Mouse (Mus musculus) neural tube, embryonic 11.5 days (tissue): ENCODE results near the gene Samd4b. TPM values are rescaled to one million over a fixed set of nuclear protein-coding genes. Genes with fewer than 3 reads are reported as not detected.
"Not testable (repeated sequence)": the region's sequence is repeated elsewhere in the genome, so short reads cannot be mapped to it uniquely, and the experiment has no call there.

Experiments
- ATAC-seq: fragments of 200-750 bp; cut with Nextera tagmentation; 2 replicates; pipeline ENCODE4 v1.8.0; 2017; ENCODE audit warnings: moderate number of reproducible peaks, mild to moderate bottlenecking, moderate TSS enrichment, moderate library complexity; ENCODE audit not compliant: insufficient read depth, low FRiP score, low TSS enrichment
- DNase-seq: peaks from one replicate; pipeline ENCODE4 v3.0.0-alpha.2; 2015; ENCODE audit warnings: low spot score
- H3K27ac ChIP-seq: fragments of 300-500 bp; sonication (generic); 2 replicates; pipeline ENCODE4 v1.5.1; 2014; ENCODE audit warnings: low read depth, mild to moderate bottlenecking, low read length
- H3K27me3 ChIP-seq: fragments of 300-500 bp; sonication (generic); 2 replicates; pipeline ENCODE4 v1.6.1; 2014; ENCODE audit warnings: mild to moderate bottlenecking, low read length, mixed read lengths; ENCODE audit not compliant: control insufficient read depth, insufficient read depth
- H3K36me3 ChIP-seq: fragments of 300-500 bp; sonication (generic); 2 replicates; pipeline ENCODE4 v1.6.1; 2014; ENCODE audit warnings: mild to moderate bottlenecking, low read length, moderate library complexity, mixed read lengths; ENCODE audit not compliant: control insufficient read depth, insufficient read depth
- H3K4me1 ChIP-seq: fragments of 300-500 bp; sonication (generic); 2 replicates; pipeline ENCODE4 v1.6.1; 2014; ENCODE audit warnings: low read length, mixed read lengths; ENCODE audit not compliant: control insufficient read depth, insufficient read depth
- H3K4me2 ChIP-seq: fragments of 300-500 bp; sonication (generic); 2 replicates; pipeline ENCODE4 v1.6.1; 2014; ENCODE audit warnings: low read depth, mild to moderate bottlenecking, moderate library complexity
- H3K4me3 ChIP-seq: fragments of 300-500 bp; sonication (generic); 2 replicates; pipeline ENCODE4 v1.5.1; 2014; ENCODE audit warnings: low read depth, low read length
- H3K9ac ChIP-seq: fragments of 300-500 bp; sonication (generic); 2 replicates; pipeline ENCODE4 v1.6.1; 2014; ENCODE audit warnings: mild to moderate bottlenecking, low read length
- H3K9me3 ChIP-seq: fragments of 300-500 bp; sonication (generic); 2 replicates; pipeline ENCODE4 v1.6.1; 2016; ENCODE audit warnings: low read length; ENCODE audit not compliant: control insufficient read depth
- WGBS: fragments of 180-500 bp; shearing (Covaris S2); extraction: QIAGEN DNeasy Blood & Tissue Kit; methylation state at CpG from one replicate; pipeline ENCODE4 v1.1.7; 2014; 5-methylcytosine and 5-hydroxymethylcytosine counted together
- polyA plus RNA-seq: library from polyadenylated mRNA; unstranded; fragments of >200 nt; fragmentation: Nextera tagmentation; extraction: Ambion mirVana; gene quantifications from 2 replicates; pipeline ENCODE4 v1.2.1, GENCODE M21; 2014

Samd4b gene
- polyA plus RNA-seq, 1 experiment from 2014 or later, result 37.8 TPM

DNA sequence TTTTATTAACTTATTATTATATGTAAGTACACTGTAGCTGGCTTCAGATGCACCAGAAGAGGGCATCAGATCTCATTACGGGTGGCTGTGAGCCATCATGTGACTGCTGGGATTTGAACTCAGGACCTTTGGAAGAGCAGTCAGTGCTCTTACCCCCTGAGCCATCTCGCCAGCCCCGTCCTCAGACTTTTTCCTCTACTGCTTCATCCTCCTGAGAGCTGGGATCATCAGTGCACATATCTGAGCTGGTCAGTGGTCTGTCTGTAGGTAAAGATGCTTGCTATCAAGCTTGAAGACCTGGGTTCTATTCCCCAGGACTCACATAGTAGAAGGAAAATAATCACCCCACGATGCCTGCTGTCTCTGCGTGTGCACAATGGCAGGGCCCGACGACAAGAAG lies 210.6 kb downstream of the Samd4b start:
- WGBS, result 93% methylated on average over 7 of the region's 7 CpGs
- not testable (repeated sequence) for H3K27me3 ChIP-seq, H3K9me3 ChIP-seq, H3K4me2 ChIP-seq, H3K27ac ChIP-seq, H3K4me3 ChIP-seq, ATAC-seq, H3K4me1 ChIP-seq, DNase-seq, H3K9ac ChIP-seq
- H3K36me3 ChIP-seq, result peaks cover 14% of the 10 kb centered on the region

- not testable (repeated sequence) for H3K4me1 ChIP-seq, H3K4me2 ChIP-seq, DNase-seq, H3K9me3 ChIP-seq, H3K9ac ChIP-seq, H3K27ac ChIP-seq, H3K27me3 ChIP-seq, H3K4me3 ChIP-seq, ATAC-seq
- H3K36me3 ChIP-seq, result peaks cover 14% of the 10 kb centered on the region
- WGBS, result 83% methylated on average over 6 of the region's 6 CpGs
Observed at GRCm38 (mm10) chr7:28386877-28387276, 211.1 kb downstream of the Samd4b start.

DNA sequence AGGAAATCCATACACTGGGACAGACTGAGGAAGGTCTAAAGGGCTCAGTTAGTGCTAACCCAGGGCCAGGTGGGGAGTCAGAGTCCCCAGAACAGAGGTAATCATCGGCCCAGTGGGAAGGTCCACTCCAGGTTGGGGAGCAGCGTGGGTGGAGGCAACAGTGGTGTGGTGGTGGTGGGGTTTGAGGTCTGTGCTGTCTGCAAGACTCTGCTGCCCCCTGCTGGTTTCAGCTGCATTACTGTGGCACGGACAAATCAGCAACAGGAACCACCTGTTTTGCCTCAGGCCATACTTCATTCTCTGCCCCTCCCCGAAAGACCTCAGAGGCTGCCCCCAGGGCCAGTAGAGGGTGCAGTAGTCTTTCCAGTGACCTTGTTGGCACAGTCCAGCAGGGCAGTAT lies 211.5 kb downstream of the Samd4b start:
- no peak; the same call in 1 of the 2 replicates for ATAC-seq
- H3K4me2 ChIP-seq, result no peak overlapping the region
- no peaks in the 10 kb centered on the region for H3K27me3 ChIP-seq
- no peak overlapping the region for H3K9ac ChIP-seq
- H3K27ac ChIP-seq, result no peak overlapping the region
- peak; percentile 85 for DNase-seq
- WGBS, result 28% methylated on average over 4 of the region's 4 CpGs
- no peaks in the 10 kb centered on the region for H3K9me3 ChIP-seq
- no peak overlapping the region for H3K4me3 ChIP-seq
- peaks cover 7% of the 10 kb centered on the region for H3K4me1 ChIP-seq
- H3K36me3 ChIP-seq, result peaks cover 14% of the 10 kb centered on the region

DNA sequence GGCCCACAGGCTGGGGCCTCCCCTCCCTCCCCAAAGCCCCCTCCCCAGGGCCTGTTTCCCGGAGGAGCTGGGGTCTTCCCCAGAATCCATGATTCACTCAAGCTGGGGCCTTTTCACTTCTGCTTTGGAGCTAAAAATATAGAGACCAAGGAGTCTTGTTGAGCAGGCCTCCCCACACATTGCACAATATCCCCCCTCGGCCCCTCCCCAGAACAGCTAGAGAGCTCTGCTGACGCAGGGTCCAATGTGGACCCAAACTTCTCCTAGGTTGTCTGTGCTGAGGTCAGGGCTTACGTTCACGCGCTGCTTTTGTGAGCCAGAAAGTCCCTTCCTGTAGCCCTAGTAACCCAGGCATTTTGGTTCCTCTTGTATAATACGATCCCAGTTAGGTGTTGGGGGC lies 211.9 kb downstream of the Samd4b start:
- no peak overlapping the region for H3K4me2 ChIP-seq
- WGBS, result 93% methylated on average over 7 of the region's 7 CpGs
- H3K27me3 ChIP-seq, result no peaks in the 10 kb centered on the region
- H3K27ac ChIP-seq, result no peak overlapping the region
- peaks cover 14% of the 10 kb centered on the region for H3K36me3 ChIP-seq
- H3K9ac ChIP-seq, result no peak overlapping the region
- no peak overlapping the region for H3K4me3 ChIP-seq
- H3K4me1 ChIP-seq, result peaks cover 11% of the 10 kb centered on the region
- H3K9me3 ChIP-seq, result no peaks in the 10 kb centered on the region
- DNase-seq, result no peak
- no peak for ATAC-seq

DNA sequence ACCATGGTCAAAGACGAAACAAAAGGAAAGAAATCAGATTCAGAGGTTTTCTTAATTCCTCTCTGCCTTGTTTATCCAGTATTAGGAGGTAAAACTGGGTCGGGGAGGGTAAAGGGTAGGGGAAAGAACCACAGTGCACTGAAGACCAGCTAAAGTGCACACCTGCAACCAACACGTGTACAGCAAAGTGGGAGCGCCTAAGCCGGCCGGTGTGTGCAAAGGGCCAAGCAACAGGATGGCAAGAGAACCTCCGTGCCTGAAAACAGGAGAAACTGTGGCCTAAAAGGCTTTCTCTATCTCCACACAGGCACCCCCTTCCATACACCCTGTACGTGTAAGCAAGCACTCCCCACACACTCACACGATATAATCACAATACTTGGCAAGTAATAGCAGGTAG lies 212.7 kb downstream of the Samd4b start:
- H3K4me1 ChIP-seq, result peaks cover 13% of the 10 kb centered on the region
- no peaks in the 10 kb centered on the region for H3K27me3 ChIP-seq
- WGBS, result 93% methylated on average over 9 of the region's 9 CpGs
- H3K9ac ChIP-seq, result no peak overlapping the region
- no peak for DNase-seq
- H3K4me3 ChIP-seq, result no peak overlapping the region
- no peaks in the 10 kb centered on the region for H3K9me3 ChIP-seq
- no peak overlapping the region for H3K27ac ChIP-seq
- no peak for ATAC-seq
- H3K4me2 ChIP-seq, result no peak overlapping the region
- H3K36me3 ChIP-seq, result peaks cover 11% of the 10 kb centered on the region

DNA sequence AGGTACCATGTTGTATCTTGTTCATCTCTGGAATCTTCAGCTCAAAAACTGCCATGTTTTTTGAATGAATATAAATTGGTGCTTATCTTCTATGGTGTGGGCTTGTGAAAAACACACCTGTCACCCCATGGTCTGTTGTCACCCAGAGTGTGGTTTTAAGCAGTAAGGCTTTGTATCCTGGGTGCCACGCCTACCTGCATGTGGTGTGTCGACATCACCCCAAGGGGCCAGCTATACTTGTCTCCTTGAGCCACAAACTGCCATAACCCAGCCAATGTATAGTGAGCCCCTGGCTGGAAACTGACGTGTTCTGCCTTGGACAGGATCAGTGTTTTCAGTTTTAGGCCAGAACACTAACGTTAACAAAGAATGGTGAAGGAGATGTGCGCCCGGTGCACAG lies 213.8 kb downstream of the Samd4b start:
- WGBS, result 88% methylated on average over 6 of the region's 6 CpGs
- no peak for ATAC-seq
- H3K4me2 ChIP-seq, result no peak overlapping the region

GRCm38 (mm10) chr7:28383606-28384005 lies 214.3 kb downstream of the Samd4b start:
- DNase-seq (no peak), ATAC-seq (no peak)
- H3K36me3 ChIP-seq, result peaks cover 7% of the 10 kb centered on the region; the same call in 1 of the 2 replicates
- H3K4me1 ChIP-seq, result peaks cover 21% of the 10 kb centered on the region
- no peak overlapping the region for H3K4me3 ChIP-seq
- no peak overlapping the region for H3K9ac ChIP-seq
- no peak overlapping the region for H3K4me2 ChIP-seq
- H3K27me3 ChIP-seq, result no peaks in the 10 kb centered on the region
- H3K9me3 ChIP-seq, result no peaks in the 10 kb centered on the region
- H3K27ac ChIP-seq, result no peak overlapping the region
- 79% methylated on average over 4 of the region's 4 CpGs for WGBS

More for the DNA sequence above, 213.8 kb downstream of the Samd4b start:
- Histone ChIP-seq H3K36me3 (peaks cover 9% of the 10 kb centered on the region; the same call in 1 of the 2 replicates), H3K9ac (no peak overlapping the region), H3K27ac (no peak overlapping the region), H3K9me3 (no peaks in the 10 kb centered on the region), H3K4me1 (peaks cover 18% of the 10 kb centered on the region), H3K4me3 (no peak overlapping the region), H3K27me3 (no peaks in the 10 kb centered on the region)
- no peak for DNase-seq

- H3K9me3 ChIP-seq, result no peaks in the 10 kb centered on the region
- DNase-seq (no peak), ATAC-seq (no peak)
- no peaks in the 10 kb centered on the region for H3K27me3 ChIP-seq
- H3K36me3 ChIP-seq, result 0 out of 2 replicates have a peak, but pooled peaks cover 4% of the 10 kb centered on the region
- H3K4me3 ChIP-seq, result no peak overlapping the region
- 80% methylated on average over 11 of the region's 11 CpGs for WGBS
- no peak overlapping the region for H3K27ac ChIP-seq
- H3K4me1 ChIP-seq, result peaks cover 26% of the 10 kb centered on the region
- no peak overlapping the region for H3K9ac ChIP-seq
- H3K4me2 ChIP-seq, result no peak overlapping the region
Observed at GRCm38 (mm10) chr7:28382981-28383396, 215.0 kb downstream of the Samd4b start.

DNA sequence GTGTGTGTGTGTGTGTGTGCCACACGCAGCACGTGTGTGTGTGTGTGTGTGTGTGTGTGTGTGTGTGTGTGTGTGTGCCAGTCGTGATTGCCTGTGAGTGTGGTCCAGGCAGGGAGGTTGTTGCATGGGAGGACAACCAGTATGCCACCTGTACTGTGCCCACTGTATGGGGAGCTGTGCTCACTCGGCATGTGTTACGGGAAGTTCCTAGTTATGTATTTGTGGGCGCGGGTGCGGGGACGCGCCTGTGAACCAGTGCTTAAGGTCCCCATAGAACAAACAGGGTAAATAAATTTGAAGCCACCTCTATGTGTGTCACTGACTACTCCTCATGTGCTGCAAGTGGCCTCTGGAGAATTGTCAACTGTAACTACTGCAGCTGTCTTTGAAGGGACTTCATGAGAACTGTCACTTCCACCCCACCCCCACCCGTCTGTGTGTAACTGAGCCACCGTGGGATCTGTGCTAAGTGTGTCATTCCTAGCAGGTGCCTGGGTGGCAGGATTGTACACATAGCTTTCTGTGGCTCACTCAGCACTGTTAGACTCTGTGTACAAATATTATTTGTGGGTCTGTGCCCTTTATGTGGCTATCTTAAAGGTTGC lies 215.5 kb downstream of the Samd4b start:
- H3K27me3 ChIP-seq, result no peaks in the 10 kb centered on the region
- H3K36me3 ChIP-seq, result peaks cover 5% of the 10 kb centered on the region
- H3K4me3 ChIP-seq, result no peak overlapping the region
- H3K4me1 ChIP-seq, result peaks cover 31% of the 10 kb centered on the region
- no peak overlapping the region for H3K9ac ChIP-seq
- no peaks in the 10 kb centered on the region for H3K9me3 ChIP-seq
- WGBS, result 71% methylated on average over 9 of the region's 12 CpGs
- DNase-seq (no peak), ATAC-seq (no peak)
- H3K4me2 ChIP-seq, result peak overlapping the region; percentile 17; the same call in 1 of the 2 replicates
- no peak overlapping the region for H3K27ac ChIP-seq
